Mouse (Mus musculus) left cerebral cortex, postnatal 25 days (tissue): ENCODE data around the gene Shc2. TPM values are rescaled to one million over a fixed set of nuclear protein-coding genes. Genes with fewer than 3 reads are reported as not detected.

Source experiments
- DNase-seq, 2 experiments: peaks; one replicate each; pipeline ENCODE4 v3.0.0; 2022; ENCODE audit warnings: low spot score in 2 of 2, mixed read lengths in 1 of 2
- intact Hi-C: fragments of 180-260 bp; cut with DNase I; formaldehyde crosslinking; loops from one replicate; pipeline ENCODE4 v1.15.1; 2025
- total RNA-seq, 2 experiments: library from RNA; stranded (reverse); gene quantifications; 2 replicates each; pipeline ENCODE4 v1.2.3; 2021

The Shc2 gene
- total RNA-seq, 2 experiments from 2014 or later, result 42.2 to 44.4 TPM

- DNase-seq, result peak; percentile 82 to 84
- intact Hi-C loops, result loop anchor here (1.0 kb wide), 2 partner anchors 12 to 72 kb away; no protein-coding TSS in a partner anchor
Measured at GRCm38 (mm10) chr10:79669576-79670057, 31.9 kb upstream of the Shc2 start.

GRCm38 (mm10) chr10:79668771-79669575, 31.3 kb upstream of the Shc2 start, which contains the start of gene Tpgs1:
TSS of gene Tpgs1 (plus strand) at chr10:79669369.
- intact Hi-C loops, result loop anchor here (1.0 kb wide), 2 partner anchors 12 to 72 kb away; no protein-coding TSS in a partner anchor
- peak; percentile 93 to 96 for DNase-seq

GRCm38 (mm10) chr10:79668076-79668475, 30.4 kb upstream of the Shc2 start:
- intact Hi-C loops, result no loop called here
- DNase-seq, result no peak

GRCm38 (mm10) chr10:79666493-79666892, 28.8 kb upstream of the Shc2 start:
- DNase-seq, result no peak
- intact Hi-C loops, result no loop called here

GRCm38 (mm10) chr10:79665051-79665450, 27.3 kb upstream of the Shc2 start:
- DNase-seq, result no peak
- intact Hi-C loops, result no loop called here

GRCm38 (mm10) chr10:79664131-79664665, 26.5 kb upstream of the Shc2 start, which contains the start of gene Madcam1:
TSS of gene Madcam1 (plus strand) at chr10:79664559.
- peak; percentile 53 to 56 for DNase-seq
- intact Hi-C loops, result loop anchor here (1.0 kb wide), 1 partner anchor 69 kb away; no protein-coding TSS in a partner anchor

GRCm38 (mm10) chr10:79661861-79662260, 24.1 kb upstream of the Shc2 start:
- intact Hi-C loops, result no loop called here
- no peak for DNase-seq

GRCm38 (mm10) chr10:79660298-79660697, 22.6 kb upstream of the Shc2 start:
- intact Hi-C loops, result no loop called here
- DNase-seq, result no peak

GRCm38 (mm10) chr10:79658829-79659228, 21.1 kb upstream of the Shc2 start:
- no peak for DNase-seq
- intact Hi-C loops, result no loop called here

- intact Hi-C loops, result no loop called here
- peak; percentile 47 to 56 for DNase-seq
Measured at GRCm38 (mm10) chr10:79654946-79655395, 17.3 kb upstream of the Shc2 start.

GRCm38 (mm10) chr10:79652789-79653188, 15.1 kb upstream of the Shc2 start:
- intact Hi-C loops, result no loop called here

GRCm38 (mm10) chr10:79649070-79649751, 11.5 kb upstream of the Shc2 start:
- intact Hi-C loops, result loop anchor here (1.0 kb wide), 1 partner anchor 54 kb away; no protein-coding TSS in a partner anchor

More at GRCm38 (mm10) chr10:79652789-79653188, 15.1 kb upstream of the Shc2 start:
- no peak for DNase-seq

GRCm38 (mm10) chr10:79645711-79646110, 8.0 kb upstream of the Shc2 start, which contains the start of gene Odf3l2:
TSS of gene Odf3l2 (minus strand) at chr10:79645738.
- intact Hi-C loops, result no loop called here
- no peak for DNase-seq

More at GRCm38 (mm10) chr10:79649070-79649751, 11.5 kb upstream of the Shc2 start:
- DNase-seq, result peak; percentile 82 to 87

- intact Hi-C loops, result no loop called here
- peak; percentile 54 to 82 for DNase-seq
Measured at GRCm38 (mm10) chr10:79638486-79639204, 927 bp upstream of the Shc2 start.

- intact Hi-C loops, result no loop called here
- DNase-seq, result no peak
Measured at GRCm38 (mm10) chr10:79636287-79636686, 1.4 kb downstream of the Shc2 start.

GRCm38 (mm10) chr10:79633006-79633777, 4.5 kb downstream of the Shc2 start:
- peak in 1 of 2 experiments; percentile 76 for DNase-seq
- intact Hi-C loops, result no loop called here

- intact Hi-C loops, result no loop called here
- DNase-seq, result peak; percentile 55 to 81
Measured at GRCm38 (mm10) chr10:79631432-79631831, 6.3 kb downstream of the Shc2 start.

GRCm38 (mm10) chr10:79628377-79628776, 9.3 kb downstream of the Shc2 start:
- intact Hi-C loops, result no loop called here

More at GRCm38 (mm10) chr10:79628377-79628776, 9.3 kb downstream of the Shc2 start:
- DNase-seq, result no peak
